Mouse (Mus musculus) lung, embryonic 16.5 days (tissue): ENCODE measurements around the gene Gpx7. TPM values are rescaled to one million over a fixed set of nuclear protein-coding genes. Genes with fewer than 3 reads are reported as not detected.

ENCODE experiments used
- ATAC-seq: fragments of 200-750 bp; cut with Nextera tagmentation; 2 replicates; pipeline ENCODE4 v1.8.0; 2017; ENCODE audit warnings: low read depth, mild to moderate bottlenecking, moderate library complexity
- H3K27ac ChIP-seq: fragments of 300-500 bp; sonication (generic); 2 replicates; pipeline ENCODE4 v1.5.1; 2014; ENCODE audit warnings: mild to moderate bottlenecking, control low read depth, low read length
- H3K27me3 ChIP-seq: fragments of 300-500 bp; sonication (generic); 2 replicates; pipeline ENCODE4 v1.6.1; 2014; ENCODE audit warnings: low read depth, low read length, mixed read lengths; ENCODE audit not compliant: control insufficient read depth, insufficient read depth
- H3K36me3 ChIP-seq: fragments of 300-500 bp; sonication (generic); 2 replicates; pipeline ENCODE4 v1.6.1; 2014; ENCODE audit warnings: low read length; ENCODE audit not compliant: control insufficient read depth, insufficient read depth
- H3K4me1 ChIP-seq: fragments of 300-500 bp; sonication (generic); replicated peaks from 2 replicates; pipeline ENCODE4 v1.6.1; 2014; ENCODE audit warnings: low read length, mixed read lengths; ENCODE audit not compliant: control insufficient read depth, insufficient read depth
- H3K4me2 ChIP-seq: fragments of 300-500 bp; sonication (generic); 2 replicates; pipeline ENCODE4 v1.6.1; 2014; ENCODE audit warnings: low read depth, low read length, control low read depth
- H3K4me3 ChIP-seq: fragments of 300-500 bp; sonication (generic); 2 replicates; pipeline ENCODE4 v1.5.1; 2014; ENCODE audit warnings: mild to moderate bottlenecking, low read length, control low read depth
- H3K9ac ChIP-seq: fragments of 300-500 bp; sonication (generic); 2 replicates; pipeline ENCODE4 v1.6.1; 2014; ENCODE audit warnings: low read length, control low read depth
- H3K9me3 ChIP-seq: fragments of 300-500 bp; sonication (generic); 2 replicates; pipeline ENCODE4 v1.6.1; 2016; ENCODE audit warnings: low read length; ENCODE audit not compliant: control insufficient read depth
- WGBS: fragments of 180-500 bp; shearing (Covaris S2); extraction: QIAGEN DNeasy Blood & Tissue Kit; methylation state at CpG from one replicate; pipeline ENCODE4 v1.1.7; 2014; 5-methylcytosine and 5-hydroxymethylcytosine counted together
- polyA plus RNA-seq: library from polyadenylated mRNA; unstranded; fragments of >200 nt; fragmentation: Nextera tagmentation; extraction: Ambion mirVana; gene quantifications from 2 replicates; pipeline ENCODE4 v1.2.1, GENCODE M21; 2015

The Gpx7 gene
- polyA plus RNA-seq, 1 experiment from 2014 or later = 90.6 TPM

DNA sequence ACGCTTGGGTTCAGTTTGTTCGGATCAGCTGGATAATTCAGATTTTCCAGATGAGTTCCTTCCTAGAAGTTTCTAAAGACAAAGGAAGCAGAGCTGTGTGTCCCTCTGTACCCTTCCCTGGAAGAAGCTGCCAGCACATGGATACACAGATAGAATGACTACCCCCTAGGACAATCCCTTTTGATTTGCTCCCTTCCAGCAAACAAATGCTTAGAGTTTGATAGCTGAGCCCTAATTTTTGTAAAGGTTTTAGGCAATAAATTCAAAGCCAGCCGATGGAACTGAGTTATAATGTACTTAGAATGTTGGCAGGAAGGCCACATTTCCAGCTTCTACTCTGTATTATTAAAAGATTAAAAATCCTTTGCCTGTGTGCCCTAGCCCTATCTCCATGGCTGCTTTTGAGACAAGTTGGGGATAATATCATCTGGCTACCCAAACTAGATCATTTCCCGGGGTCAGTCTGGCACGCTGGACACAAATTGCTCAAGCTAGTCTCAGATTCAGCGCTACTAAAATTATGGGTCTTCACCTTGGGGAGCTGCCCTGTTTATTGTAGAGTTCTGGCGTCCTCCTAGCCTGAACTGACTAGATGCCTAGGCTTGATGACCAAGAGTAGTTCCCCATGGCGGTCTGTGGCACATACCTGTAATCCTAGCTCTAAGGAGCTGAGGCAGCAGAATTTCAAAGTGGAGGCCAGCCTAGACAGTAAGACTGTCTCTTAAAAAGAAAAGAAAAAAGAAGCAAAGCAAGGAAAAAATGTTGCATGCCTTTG is 2.7 kb downstream of the Gpx7 start:
- 89% methylated on average over 8 of the region's 8 CpGs for WGBS

GRCm38 (mm10) chr4:108400395-108400794 is 6.4 kb downstream of the Gpx7 start:
- Histone ChIP-seq H3K4me1 (no peaks in the 10 kb centered on the region), H3K4me2 (no peak overlapping the region), H3K4me3 (no peak overlapping the region), H3K9me3 (no peaks in the 10 kb centered on the region), H3K9ac (no peak overlapping the region), H3K27me3 (no peaks in the 10 kb centered on the region), H3K27ac (no peak overlapping the region), H3K36me3 (peaks cover 12% of the 10 kb centered on the region; the same call in 1 of the 2 replicates)
- 85% methylated on average over 10 of the region's 10 CpGs for WGBS
- no peak for ATAC-seq

More for the DNA sequence above, 2.7 kb downstream of the Gpx7 start:
- H3K36me3 ChIP-seq = peaks cover 12% of the 10 kb centered on the region; the same call in 1 of the 2 replicates
- H3K4me3 ChIP-seq = no peak overlapping the region
- H3K9me3 ChIP-seq = no peaks in the 10 kb centered on the region
- no peak overlapping the region for H3K27ac ChIP-seq
- no peaks in the 10 kb centered on the region for H3K27me3 ChIP-seq
- no peak for ATAC-seq
- H3K4me1 ChIP-seq = peaks cover 11% of the 10 kb centered on the region
- no peak overlapping the region for H3K9ac ChIP-seq
- H3K4me2 ChIP-seq = no peak overlapping the region

- H3K9ac ChIP-seq = no peak overlapping the region
- H3K27me3 ChIP-seq = no peaks in the 10 kb centered on the region
- no peak overlapping the region for H3K4me3 ChIP-seq
- no peak for ATAC-seq
- no peak overlapping the region for H3K27ac ChIP-seq
- no peaks in the 10 kb centered on the region for H3K36me3 ChIP-seq
- H3K4me2 ChIP-seq = no peak overlapping the region
- no peaks in the 10 kb centered on the region for H3K4me1 ChIP-seq
- no peaks in the 10 kb centered on the region; the same call in 1 of the 2 replicates for H3K9me3 ChIP-seq
These were observed 12.5 kb downstream of the Gpx7 start for GRCm38 (mm10) chr4:108394236-108394635.

DNA sequence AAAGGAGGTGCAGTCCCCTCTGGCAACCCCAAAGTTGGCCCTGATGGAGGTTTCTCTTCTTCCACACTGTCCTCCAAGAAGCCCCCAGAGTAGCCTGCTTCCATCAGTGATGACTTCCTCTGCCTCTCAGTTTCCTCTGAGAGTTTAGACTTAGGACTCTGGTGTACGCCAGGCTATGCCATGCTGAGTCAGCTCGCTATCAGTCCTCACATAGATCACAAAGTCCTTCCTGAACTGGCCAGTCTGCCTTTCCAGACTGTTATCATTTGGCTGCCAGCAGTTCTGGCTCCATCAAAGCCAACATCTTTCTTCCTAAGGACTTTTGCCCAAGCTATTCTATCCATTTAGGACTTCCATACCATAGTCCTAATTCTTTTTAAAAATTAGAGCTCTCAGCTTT is 14.2 kb downstream of the Gpx7 start:
- no peak for ATAC-seq
- H3K4me1 ChIP-seq = no peaks in the 10 kb centered on the region
- no peak overlapping the region for H3K4me3 ChIP-seq
- H3K36me3 ChIP-seq = no peaks in the 10 kb centered on the region
- no peak overlapping the region for H3K4me2 ChIP-seq
- 43% methylated on average over 2 of the region's 2 CpGs for WGBS
- H3K27me3 ChIP-seq = no peaks in the 10 kb centered on the region
- H3K27ac ChIP-seq = no peak overlapping the region
- H3K9me3 ChIP-seq = no peaks in the 10 kb centered on the region; the same call in 1 of the 2 replicates
- no peak overlapping the region for H3K9ac ChIP-seq

GRCm38 (mm10) chr4:108391124-108391523 is 15.6 kb downstream of the Gpx7 start:
- Histone ChIP-seq H3K27me3 (no peaks in the 10 kb centered on the region), H3K9me3 (no peaks in the 10 kb centered on the region; the same call in 1 of the 2 replicates), H3K36me3 (no peaks in the 10 kb centered on the region), H3K4me3 (no peak overlapping the region), H3K4me1 (no peaks in the 10 kb centered on the region), H3K27ac (no peak overlapping the region), H3K4me2 (no peak overlapping the region), H3K9ac (no peak overlapping the region)
- 64% methylated on average over 5 of the region's 5 CpGs for WGBS
- ATAC-seq = no peak

DNA sequence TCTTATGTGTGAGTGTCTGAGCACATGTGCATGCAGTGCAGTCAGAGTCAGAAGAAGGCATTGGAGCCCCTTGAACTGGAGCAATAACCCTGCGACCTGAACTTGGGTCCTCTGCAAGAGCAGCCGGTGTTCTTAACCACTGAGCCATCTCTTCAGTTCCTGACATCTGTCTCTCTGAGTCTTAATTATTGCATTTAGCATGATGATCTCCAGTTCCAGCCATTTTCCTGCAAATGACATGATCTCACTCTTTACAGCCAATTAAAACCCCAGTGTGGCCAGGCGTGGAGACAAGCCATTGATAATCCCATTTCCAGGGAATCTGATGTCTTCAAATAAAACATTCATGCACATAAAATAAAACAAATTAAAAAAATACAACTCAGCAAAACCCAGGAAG is 18.0 kb downstream of the Gpx7 start:
- Histone ChIP-seq H3K4me3 (no peak overlapping the region), H3K36me3 (no peaks in the 10 kb centered on the region), H3K27ac (no peak overlapping the region), H3K9me3 (no peaks in the 10 kb centered on the region), H3K4me2 (no peak overlapping the region), H3K9ac (no peak overlapping the region), H3K27me3 (peaks cover 8% of the 10 kb centered on the region), H3K4me1 (no peaks in the 10 kb centered on the region)
- 86% methylated on average over 3 of the region's 3 CpGs for WGBS
- ATAC-seq = no peak

GRCm38 (mm10) chr4:108387681-108388253 is 19.0 kb downstream of the Gpx7 start:
- Histone ChIP-seq H3K4me2 (peak overlapping the region; percentile 76), H3K4me1 (peaks cover 4% of the 10 kb centered on the region; the same call in 1 of the 2 replicates), H3K36me3 (no peaks in the 10 kb centered on the region), H3K4me3 (peak overlapping the region; percentile 50), H3K9me3 (no peaks in the 10 kb centered on the region), H3K27me3 (peaks cover 16% of the 10 kb centered on the region), H3K27ac (peak overlapping the region; percentile 85), H3K9ac (peak overlapping the region; percentile 75)
- WGBS = 1% methylated on average over 18 of the region's 18 CpGs
- ATAC-seq = peak; percentile 92

DNA sequence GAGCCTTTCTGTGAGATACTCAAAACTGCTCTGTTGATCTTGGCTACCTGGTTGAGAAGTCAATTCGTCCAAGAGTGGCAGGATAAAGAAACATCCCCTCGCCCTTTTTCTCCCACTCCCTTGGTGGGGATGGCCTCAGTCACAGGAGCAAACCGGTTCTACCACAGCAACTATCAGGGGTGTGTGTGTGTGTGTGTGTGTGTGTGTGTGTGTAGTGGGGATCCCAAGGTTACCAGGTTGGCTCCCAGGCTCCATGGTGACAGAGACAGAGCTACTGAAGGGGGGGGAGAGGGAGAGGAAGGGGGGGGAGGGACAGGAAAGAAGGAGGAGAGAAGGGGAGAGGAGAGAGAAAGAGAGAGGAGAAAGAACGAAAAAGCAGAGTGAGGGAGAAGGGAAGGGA is 19.7 kb downstream of the Gpx7 start:
- peak overlapping the region; percentile 85 for H3K27ac ChIP-seq
- peaks cover 22% of the 10 kb centered on the region for H3K27me3 ChIP-seq
- ATAC-seq = peak; percentile 74
- H3K4me1 ChIP-seq = peaks cover 4% of the 10 kb centered on the region; the same call in 1 of the 2 replicates
- no peak overlapping the region; the same call in 1 of the 2 replicates for H3K9ac ChIP-seq
- WGBS = 16% methylated on average over 4 of the region's 4 CpGs
- H3K4me2 ChIP-seq = peak overlapping the region; percentile 76
- H3K4me3 ChIP-seq = peak overlapping the region; percentile 50
- no peaks in the 10 kb centered on the region for H3K36me3 ChIP-seq
- H3K9me3 ChIP-seq = no peaks in the 10 kb centered on the region

GRCm38 (mm10) chr4:108386087-108386486 is 20.7 kb downstream of the Gpx7 start:
- WGBS = 23% methylated on average over 1 of the region's 1 CpGs

More at GRCm38 (mm10) chr4:108386087-108386486, 20.7 kb downstream of the Gpx7 start:
- no peaks in the 10 kb centered on the region for H3K36me3 ChIP-seq
- peaks cover 4% of the 10 kb centered on the region; the same call in 1 of the 2 replicates for H3K4me1 ChIP-seq
- H3K4me3 ChIP-seq = no peak overlapping the region
- H3K9ac ChIP-seq = no peak overlapping the region
- H3K27ac ChIP-seq = no peak overlapping the region
- no peaks in the 10 kb centered on the region for H3K9me3 ChIP-seq
- peaks cover 25% of the 10 kb centered on the region for H3K27me3 ChIP-seq
- no peak for ATAC-seq
- no peak overlapping the region for H3K4me2 ChIP-seq
